Mouse (Mus musculus): ENCODE results near the gene Angel1. TPM values are rescaled to one million over a fixed set of nuclear protein-coding genes. Genes with fewer than 3 reads are reported as not detected.

Gene Angel1
- polyA plus RNA-seq, 2 experiments: 10.8 to 14.2 TPM

GRCm38 (mm10) chr12:86698537-86698936, 27.7 kb downstream of the Angel1 start:
- Histone ChIP-seq H3K36me3 (ENCODE audit: control insufficient read depth, insufficient read depth, low read length) (0 out of 2 replicates have a peak, but pooled peaks cover 7% of the 10 kb centered on the region), H3K9me3 (ENCODE audit: control insufficient read depth, low read length) (no peaks in the 10 kb centered on the region), H3K27ac (replicated peaks; ENCODE audit: low read depth, low read length) (no peak overlapping the region), H3K4me1 (ENCODE audit: control insufficient read depth, insufficient read depth, low read length) (no peaks in the 10 kb centered on the region; the same call in 1 of the 2 replicates), H3K4me3 (replicated peaks; ENCODE audit: low read length) (no peak overlapping the region), H3K9ac (ENCODE audit: low read depth, low read length, severe bottlenecking) (no peak overlapping the region), H3K4me2 (replicated peaks; ENCODE audit: low read depth, low read length, severe bottlenecking) (no peak overlapping the region), H3K27me3 (ENCODE audit: control insufficient read depth, insufficient read depth, low read length) (no peaks in the 10 kb centered on the region)
- DNase-seq (ENCODE audit: low spot score) (no peak), ATAC-seq (ENCODE audit: low FRiP score, low read depth) (no peak)
- TF ChIP-seq POLR2A (IDR thresholded peaks at IDR 0.05; ENCODE audit: borderline replicate concordance, extremely low read depth, insufficient read depth, insufficient read length): no peak

DNA sequence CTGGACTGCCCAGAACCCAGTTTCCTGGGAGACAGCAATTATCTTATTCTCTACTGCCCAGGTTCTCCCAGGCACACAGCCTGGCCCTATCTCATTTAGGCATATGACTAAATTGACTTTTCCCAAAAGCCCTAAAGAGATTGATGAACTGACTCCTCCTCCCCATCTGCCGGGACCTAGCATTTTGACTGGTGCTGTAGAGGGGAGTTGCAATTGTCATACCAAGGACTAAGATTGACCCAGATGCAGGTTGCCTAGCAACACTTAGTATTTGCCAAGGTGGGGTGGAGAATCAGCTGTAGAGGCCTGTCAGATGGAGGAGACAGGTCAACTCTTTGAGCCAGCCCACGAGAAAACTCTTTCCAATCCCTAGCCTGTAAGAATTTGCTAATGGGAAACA, 28.3 kb downstream of the Angel1 start:
- Histone ChIP-seq H3K27ac (replicated peaks; ENCODE audit: low read depth, low read length) (no peak overlapping the region), H3K36me3 (ENCODE audit: control insufficient read depth, insufficient read depth, low read length) (0 out of 2 replicates have a peak, but pooled peaks cover 4% of the 10 kb centered on the region), H3K9me3 (ENCODE audit: control insufficient read depth, low read length) (no peaks in the 10 kb centered on the region), H3K4me1 (ENCODE audit: control insufficient read depth, insufficient read depth, low read length) (no peaks in the 10 kb centered on the region; the same call in 1 of the 2 replicates), H3K4me2 (replicated peaks; ENCODE audit: low read depth, low read length, severe bottlenecking) (no peak overlapping the region), H3K9ac (ENCODE audit: low read depth, low read length, severe bottlenecking) (no peak overlapping the region), H3K27me3 (ENCODE audit: control insufficient read depth, insufficient read depth, low read length) (no peaks in the 10 kb centered on the region), H3K4me3 (replicated peaks; ENCODE audit: low read length) (no peak overlapping the region)
- ATAC-seq (ENCODE audit: low FRiP score, low read depth): no peak
- TF ChIP-seq POLR2A (IDR thresholded peaks at IDR 0.05; ENCODE audit: borderline replicate concordance, extremely low read depth, insufficient read depth, insufficient read length): no peak
- no peak for DNase-seq (ENCODE audit: low spot score)
- 82% methylated on average over 2 of the region's 2 CpGs for WGBS

GRCm38 (mm10) chr12:86694441-86694840, 31.8 kb downstream of the Angel1 start:
- no peak overlapping the region for H3K4me2 ChIP-seq (replicated peaks; ENCODE audit: low read depth, low read length, severe bottlenecking)
- WGBS: 82% methylated on average over 1 of the region's 1 CpGs
- H3K4me3 ChIP-seq (replicated peaks; ENCODE audit: low read length): no peak overlapping the region
- H3K4me1 ChIP-seq (ENCODE audit: control insufficient read depth, insufficient read depth, low read length): no peaks in the 10 kb centered on the region
- ATAC-seq (ENCODE audit: low FRiP score, low read depth) (no peak), DNase-seq (ENCODE audit: low spot score) (no peak)
- TF ChIP-seq POLR2A (IDR thresholded peaks at IDR 0.05; ENCODE audit: borderline replicate concordance, extremely low read depth, insufficient read depth, insufficient read length): no peak
- 0 out of 2 replicates have a peak, but pooled peaks cover 6% of the 10 kb centered on the region for H3K36me3 ChIP-seq (ENCODE audit: control insufficient read depth, insufficient read depth, low read length)
- H3K9me3 ChIP-seq (ENCODE audit: control insufficient read depth, low read length): no peaks in the 10 kb centered on the region
- no peak overlapping the region for H3K9ac ChIP-seq (ENCODE audit: low read depth, low read length, severe bottlenecking)
- H3K27ac ChIP-seq (replicated peaks; ENCODE audit: low read depth, low read length): no peak overlapping the region
- H3K27me3 ChIP-seq (ENCODE audit: control insufficient read depth, insufficient read depth, low read length): no peaks in the 10 kb centered on the region

GRCm38 (mm10) chr12:86693389-86693788, 32.9 kb downstream of the Angel1 start:
- ATAC-seq (ENCODE audit: low FRiP score, low read depth) (no peak), DNase-seq (ENCODE audit: low spot score) (no peak)
- H3K9me3 ChIP-seq (ENCODE audit: control insufficient read depth, low read length): no peaks in the 10 kb centered on the region
- TF ChIP-seq POLR2A (IDR thresholded peaks at IDR 0.05; ENCODE audit: borderline replicate concordance, extremely low read depth, insufficient read depth, insufficient read length): no peak
- H3K4me1 ChIP-seq (ENCODE audit: control insufficient read depth, insufficient read depth, low read length): no peaks in the 10 kb centered on the region
- H3K4me2 ChIP-seq (replicated peaks; ENCODE audit: low read depth, low read length, severe bottlenecking): no peak overlapping the region
- peaks cover 14% of the 10 kb centered on the region for H3K36me3 ChIP-seq (ENCODE audit: control insufficient read depth, insufficient read depth, low read length)
- no peak overlapping the region for H3K27ac ChIP-seq (replicated peaks; ENCODE audit: low read depth, low read length)
- no peak overlapping the region for H3K9ac ChIP-seq (ENCODE audit: low read depth, low read length, severe bottlenecking)
- no peak overlapping the region for H3K4me3 ChIP-seq (replicated peaks; ENCODE audit: low read length)
- H3K27me3 ChIP-seq (ENCODE audit: control insufficient read depth, insufficient read depth, low read length): no peaks in the 10 kb centered on the region

GRCm38 (mm10) chr12:86692471-86693356, 33.5 kb downstream of the Angel1 start:
- Histone ChIP-seq H3K36me3 (ENCODE audit: control insufficient read depth, insufficient read depth, low read length) (peaks cover 19% of the 10 kb centered on the region), H3K9ac (ENCODE audit: low read depth, low read length, severe bottlenecking) (no peak overlapping the region)

More at GRCm38 (mm10) chr12:86692471-86693356, 33.5 kb downstream of the Angel1 start:
- 54% methylated on average over 5 of the region's 5 CpGs for WGBS
- H3K27ac ChIP-seq (replicated peaks; ENCODE audit: low read depth, low read length): no peak overlapping the region
- no peak overlapping the region for H3K4me2 ChIP-seq (replicated peaks; ENCODE audit: low read depth, low read length, severe bottlenecking)
- TF ChIP-seq POLR2A (IDR thresholded peaks at IDR 0.05; ENCODE audit: borderline replicate concordance, extremely low read depth, insufficient read depth, insufficient read length): no peak
- DNase-seq (ENCODE audit: low spot score) (no peak), ATAC-seq (ENCODE audit: low FRiP score, low read depth) (no peak)
- no peaks in the 10 kb centered on the region for H3K4me1 ChIP-seq (ENCODE audit: control insufficient read depth, insufficient read depth, low read length)
- H3K9me3 ChIP-seq (ENCODE audit: control insufficient read depth, low read length): no peaks in the 10 kb centered on the region
- H3K4me3 ChIP-seq (replicated peaks; ENCODE audit: low read length): no peak overlapping the region
- H3K27me3 ChIP-seq (ENCODE audit: control insufficient read depth, insufficient read depth, low read length): no peaks in the 10 kb centered on the region
